Mouse (Mus musculus): Measurements from ENCODE around the gene Mypn.

DNA sequence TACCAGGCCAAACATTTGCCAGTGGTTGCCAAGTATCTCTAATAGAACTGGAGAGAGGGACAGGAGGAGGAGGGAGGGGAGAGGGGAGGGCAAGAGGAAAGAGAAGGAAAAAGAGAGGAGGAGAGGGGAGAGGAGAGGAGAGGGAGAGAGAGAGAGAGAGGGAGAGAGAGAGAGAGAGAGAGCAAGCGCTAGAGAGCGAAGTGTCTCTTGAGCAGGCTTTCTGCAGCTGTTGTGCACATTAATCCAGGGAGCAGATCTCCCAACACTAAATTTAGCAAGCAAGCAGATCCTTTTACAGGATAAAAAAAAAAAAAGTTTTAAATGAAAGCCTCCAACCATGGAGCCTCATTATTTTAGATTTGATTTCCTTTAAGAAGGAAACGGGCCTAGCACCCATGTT is 750 bp downstream of the Mypn start:
- TF ChIP-seq CTCF (IDR thresholded peaks at IDR 0.05; ENCODE audit: extremely low read depth, insufficient read depth, insufficient read length, insufficient replicate concordance): no peak
- TF ChIP-seq POLR2A (IDR thresholded peaks at IDR 0.05; ENCODE audit: low read depth, low read length): no peak

All from spleen, adult 2 months (tissue).